Mouse (Mus musculus) cerebellum, postnatal 4 days (tissue): ENCODE measurements around the gene Myadml2.
A peak's percentile ranks its signal among the peaks of the same experiment; 100 is the strongest.
"Not testable (repeated sequence)": the region's sequence is repeated elsewhere in the genome, so short reads cannot be mapped to it uniquely, and the experiment has no call there.

ENCODE experiments used
- DNase-seq, 2 experiments: peaks; one replicate each; pipeline ENCODE4 v3.0.0; 2022; ENCODE audit warnings: low spot score in 2 of 2, mixed read lengths in 1 of 2

The Myadml2 gene

GRCm38 (mm10) chr11:120648001-120648476, at the start of gene Myadml2:
TSS of gene Myadml2 (minus strand) at chr11:120648158.
- DNase-seq, result no peak

DNA sequence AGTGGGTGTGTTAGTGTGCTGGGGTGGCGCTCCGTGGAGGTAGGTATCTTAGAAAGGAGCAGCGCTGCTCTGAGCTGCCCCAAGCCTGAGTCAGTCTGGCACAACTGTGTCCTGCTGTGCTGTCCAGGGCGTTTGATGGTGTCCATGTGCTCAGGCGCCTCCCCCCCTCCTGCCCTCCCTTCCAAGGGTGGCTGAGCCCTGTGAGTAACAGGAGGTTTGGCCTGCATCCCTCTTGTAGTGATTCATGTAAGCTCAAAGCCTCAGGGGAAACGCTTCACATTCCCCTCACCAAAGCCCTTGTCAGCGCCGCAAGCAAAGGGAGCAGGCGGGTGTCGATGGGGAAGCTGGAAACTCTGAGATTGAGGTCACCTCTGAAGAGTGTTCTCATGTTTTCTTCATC, 49.8 kb upstream of the Myadml2 start:
- no peak for DNase-seq

GRCm38 (mm10) chr11:120696568-120696967, 48.6 kb upstream of the Myadml2 start:
- DNase-seq, result no peak

GRCm38 (mm10) chr11:120695641-120696040, 47.7 kb upstream of the Myadml2 start:
- no peak for DNase-seq

GRCm38 (mm10) chr11:120695184-120695583, 47.2 kb upstream of the Myadml2 start:
- DNase-seq, result peak in 1 of 2 experiments; percentile 32

DNA sequence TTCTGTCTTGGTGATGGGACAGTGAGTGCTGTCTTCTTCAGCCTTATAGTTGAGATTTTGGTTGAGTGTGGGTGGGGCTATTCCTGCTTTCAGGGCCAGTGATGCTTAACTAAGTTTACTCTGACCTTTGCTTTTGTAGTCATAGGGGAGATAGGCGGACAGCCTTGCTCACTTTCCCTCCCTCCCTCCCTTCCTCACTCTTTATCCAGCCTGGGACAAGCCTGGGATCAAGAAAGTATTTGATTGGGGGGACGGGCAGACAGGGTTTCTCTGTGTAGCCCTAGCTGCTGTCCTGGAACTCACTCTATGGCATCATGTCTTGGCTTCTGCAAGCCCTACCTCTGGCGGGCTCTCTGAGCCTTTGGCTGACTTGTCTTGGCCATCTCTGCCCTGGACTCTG, 45.5 kb upstream of the Myadml2 start:
- no peak for DNase-seq

- no peak for DNase-seq
These were observed 44.6 kb upstream of the Myadml2 start for GRCm38 (mm10) chr11:120692471-120693011.

DNA sequence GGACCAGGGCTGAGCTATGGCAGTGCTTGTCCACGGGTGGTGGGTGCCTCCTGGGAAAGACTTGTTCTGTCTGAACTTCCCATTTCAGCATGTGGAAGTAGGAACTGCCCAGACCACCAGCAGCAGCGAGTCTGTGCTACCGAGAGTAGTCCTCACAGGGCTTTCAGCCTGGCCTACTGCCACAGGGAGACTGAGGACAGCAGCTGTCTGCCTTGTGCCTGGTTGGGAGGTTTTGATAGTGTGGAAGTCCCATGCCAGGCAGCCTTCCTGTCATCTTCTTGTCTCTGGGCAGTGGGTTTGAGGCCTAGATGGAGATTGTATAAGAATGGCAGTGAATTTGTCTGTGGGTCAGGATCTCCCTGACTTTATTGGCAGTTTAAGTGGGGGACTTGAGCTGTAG, 41.4 kb upstream of the Myadml2 start:
- no peak for DNase-seq

DNA sequence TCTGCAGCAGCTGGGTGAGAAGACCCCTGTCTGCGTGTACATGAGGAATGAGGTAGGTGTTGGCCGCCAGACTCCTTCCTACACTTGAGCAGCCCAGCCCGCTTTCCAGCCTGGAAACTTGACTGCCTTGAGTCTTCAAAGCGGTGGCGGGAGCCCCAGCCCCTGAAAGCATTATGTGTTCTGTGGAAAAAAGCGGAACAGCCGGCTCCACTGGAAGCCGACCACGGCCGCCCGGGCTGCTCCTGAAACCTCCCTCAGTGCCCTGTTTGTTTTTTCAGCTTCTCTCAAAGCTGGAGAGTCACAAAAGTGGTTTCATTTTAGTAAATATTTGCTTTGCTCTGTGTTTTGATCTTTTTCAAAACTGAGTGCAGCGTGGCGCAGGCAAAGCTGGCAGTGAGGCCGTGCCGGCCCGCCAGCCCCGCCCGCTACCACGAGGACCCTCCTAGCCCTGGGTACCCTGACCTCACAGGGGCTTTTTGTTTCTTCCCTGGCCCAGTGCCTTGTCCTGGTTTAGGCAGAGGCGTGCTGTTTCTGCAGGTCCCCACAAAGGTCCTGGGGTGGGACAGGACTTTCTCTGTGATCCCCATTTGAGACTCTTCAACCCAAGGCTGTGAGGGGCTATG, 38.8 kb upstream of the Myadml2 start:
- no peak for DNase-seq

GRCm38 (mm10) chr11:120684660-120685059, 36.7 kb upstream of the Myadml2 start:
- DNase-seq, result no peak

DNA sequence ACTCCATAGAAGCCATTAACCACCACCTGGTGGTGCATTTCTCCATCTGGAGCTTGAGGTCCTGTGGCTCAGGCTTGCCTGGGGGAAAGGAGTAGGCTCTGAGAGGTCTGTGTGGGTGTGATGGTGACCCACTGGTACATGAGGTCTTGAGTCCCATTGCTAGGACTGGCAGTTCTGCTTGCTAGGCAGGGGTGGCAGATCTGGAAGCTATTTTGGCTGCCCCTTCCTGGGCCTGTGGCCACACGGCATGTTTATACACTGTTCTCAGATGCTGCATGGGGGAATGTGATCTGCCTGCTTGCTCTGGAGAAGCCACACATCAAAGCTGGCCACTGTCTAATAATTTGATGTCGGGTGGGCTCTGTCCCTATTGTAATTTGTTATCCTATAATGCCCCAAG, 36.1 kb upstream of the Myadml2 start:
- no peak for DNase-seq

- no peak for DNase-seq
These were observed 35.6 kb upstream of the Myadml2 start for GRCm38 (mm10) chr11:120683536-120683935.

DNA sequence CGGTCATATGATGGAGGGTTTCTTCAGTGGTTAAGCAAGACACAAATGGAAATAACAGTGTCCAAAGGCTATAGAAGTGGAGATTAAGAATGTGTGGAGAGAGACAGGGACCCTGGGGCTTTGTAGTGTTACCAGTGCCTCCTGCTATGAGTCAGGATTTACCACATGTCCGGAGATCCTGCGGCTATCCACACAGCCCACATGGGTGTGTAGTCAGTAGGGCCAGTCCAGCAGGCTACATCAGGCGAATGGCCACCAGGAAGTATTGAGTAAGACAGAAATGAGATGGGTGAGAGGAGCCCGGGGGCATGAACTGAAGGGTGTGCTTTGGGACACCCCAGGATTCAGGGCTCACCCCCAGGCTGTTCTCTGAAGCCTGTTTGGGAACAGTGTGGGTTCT, 34.7 kb upstream of the Myadml2 start:
- no peak for DNase-seq

- no peak for DNase-seq
These were observed 32.0 kb upstream of the Myadml2 start for GRCm38 (mm10) chr11:120679909-120680308.

DNA sequence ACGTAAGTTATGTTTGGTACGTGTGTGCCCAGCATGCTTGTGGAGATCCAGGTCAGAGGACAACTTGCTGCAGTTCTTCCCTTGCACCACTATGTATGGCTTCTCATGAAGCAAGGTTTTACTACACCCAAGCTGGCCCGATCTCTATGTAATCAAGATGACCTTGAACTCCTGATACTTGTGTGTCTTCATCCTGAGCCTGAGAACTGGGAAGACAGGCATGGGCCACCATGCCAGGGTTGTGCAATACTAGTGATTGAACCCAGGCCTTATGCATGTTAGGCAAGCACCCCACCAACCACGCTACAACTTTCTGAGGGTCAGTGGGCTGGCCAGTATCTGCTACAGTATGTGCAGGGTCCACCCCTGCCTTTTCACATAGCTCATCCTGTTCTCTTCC, 29.0 kb upstream of the Myadml2 start:
- DNase-seq, result no peak

GRCm38 (mm10) chr11:120675875-120676274, 27.9 kb upstream of the Myadml2 start:
- DNase-seq, result not testable (repeated sequence)

DNA sequence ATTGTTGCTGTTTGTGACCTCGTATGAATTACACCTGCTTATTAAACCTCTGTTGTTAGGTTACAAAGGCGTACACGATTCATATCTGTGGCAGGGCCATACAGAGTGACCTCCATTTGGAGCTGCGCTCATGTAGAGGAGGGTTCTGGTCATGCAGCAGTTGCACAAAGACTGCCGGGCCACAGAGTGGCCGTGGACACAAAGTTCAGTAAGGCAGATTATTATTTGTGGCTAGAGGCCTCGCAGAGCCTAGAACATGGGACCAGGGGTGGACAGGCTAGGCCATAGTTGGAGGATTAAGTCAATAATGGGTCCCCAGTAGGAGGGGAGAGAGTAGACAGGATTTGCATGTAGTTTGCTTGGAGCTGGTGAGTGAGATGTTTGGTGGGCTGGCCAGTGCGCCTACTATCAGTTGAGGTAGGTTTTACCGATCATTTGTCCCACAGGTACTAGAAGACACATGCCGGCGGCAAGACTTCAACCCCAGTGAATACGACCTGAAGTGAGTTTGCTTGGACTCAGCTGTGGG, 25.7 kb upstream of the Myadml2 start:
- DNase-seq, result no peak

DNA sequence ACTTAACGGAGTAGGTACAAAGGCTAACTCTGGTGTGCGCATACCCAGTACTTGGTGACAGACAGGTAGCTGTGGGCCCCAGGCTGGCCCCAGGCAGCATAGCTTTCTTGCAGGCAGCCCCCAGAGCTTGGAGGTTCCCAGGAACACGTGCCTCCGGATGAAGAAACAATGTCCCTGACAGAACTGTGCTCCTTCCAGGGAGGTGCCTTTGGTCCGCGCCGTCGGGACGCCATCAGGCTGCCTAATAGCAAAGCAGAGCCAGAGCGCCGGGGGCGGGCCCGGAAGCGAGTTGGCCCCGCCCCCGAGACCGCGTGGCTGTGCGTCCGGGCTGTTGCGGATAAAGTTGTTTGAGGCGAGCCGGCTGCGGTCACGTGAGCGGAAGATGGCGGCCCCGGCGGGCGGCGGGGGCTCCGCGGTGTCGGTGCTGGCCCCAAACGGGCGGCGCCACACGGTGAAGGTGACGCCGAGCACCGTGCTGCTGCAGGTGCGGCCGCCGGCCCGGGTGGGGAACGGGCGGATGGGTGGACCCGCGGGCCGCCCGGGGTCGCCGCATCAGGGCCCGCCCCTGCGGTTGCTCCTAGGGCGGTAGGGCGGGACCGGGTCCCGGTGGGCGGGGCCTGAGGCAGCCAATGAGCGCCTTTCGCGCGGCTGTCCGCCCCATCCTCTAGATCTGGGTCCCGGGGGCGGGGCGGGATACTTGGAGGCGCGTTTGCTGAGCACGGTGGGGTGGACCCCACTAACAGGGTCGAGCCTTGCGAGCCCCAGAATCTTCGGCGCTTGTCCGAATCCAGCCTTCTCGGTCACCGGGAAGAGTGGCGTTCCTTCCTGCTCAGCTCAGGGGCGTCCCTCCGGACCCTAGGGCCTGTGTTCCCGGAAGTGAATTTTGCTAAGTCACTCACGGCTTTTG, 25.0 kb upstream of the Myadml2 start, which contains the start of gene Aspscr1:
Gene Aspscr1 (plus strand): TSS at position 287 of the 907 bp plus-strand sequence.
- DNase-seq, result peak; percentile 84 to 94

DNA sequence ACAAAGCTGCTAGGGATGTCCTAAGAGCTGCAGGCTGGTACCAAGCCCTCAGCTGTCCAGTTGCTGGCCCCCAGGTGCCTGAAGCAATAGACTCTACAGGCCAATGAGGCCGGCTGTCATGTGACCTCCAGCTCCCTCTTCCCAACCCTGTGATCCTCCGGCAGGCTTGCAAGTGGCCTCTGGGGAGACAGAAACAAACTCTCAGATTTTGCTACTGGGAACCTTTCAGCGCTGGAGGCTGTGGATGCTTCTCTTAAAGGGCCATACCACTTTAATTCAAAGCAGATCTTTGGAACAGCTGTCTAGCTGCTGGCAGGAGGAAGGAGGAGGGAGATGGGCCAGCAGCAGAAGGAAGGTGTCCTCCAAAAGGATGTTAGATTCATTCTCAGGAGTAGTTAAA, 18.7 kb upstream of the Myadml2 start:
- DNase-seq, result no peak

DNA sequence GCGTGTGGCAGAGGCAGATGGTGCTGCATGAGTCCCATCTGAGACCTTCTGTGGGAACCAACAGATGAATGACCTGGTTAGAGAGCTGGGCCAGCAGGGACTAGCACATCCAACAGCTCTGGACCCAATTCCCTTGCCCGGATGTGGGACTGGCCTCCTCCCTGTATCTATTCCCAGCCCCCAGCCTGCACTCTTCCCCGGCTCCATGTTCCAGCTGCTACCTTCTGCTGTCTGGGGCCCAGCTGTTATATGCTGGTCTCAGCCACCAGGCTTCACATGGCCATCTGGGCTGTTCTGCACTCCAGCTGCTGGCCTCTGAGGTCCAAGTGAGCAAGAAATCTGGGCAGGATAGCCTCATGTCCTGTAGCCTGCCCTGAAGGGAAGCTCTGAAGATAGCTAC, 17.4 kb upstream of the Myadml2 start:
- DNase-seq, result no peak

- DNase-seq, result no peak
These were observed 15.8 kb upstream of the Myadml2 start for GRCm38 (mm10) chr11:120663714-120664113.

GRCm38 (mm10) chr11:120662759-120663158, 14.8 kb upstream of the Myadml2 start:
- DNase-seq, result no peak
